Mouse (Mus musculus) liver, postnatal 0 days (tissue): Measurements from ENCODE around the gene Grm4.

Experiments
- CTCF ChIP-seq: sonication (generic); IDR thresholded peaks from 2 replicates; pipeline ENCODE4 v1.5.1; 2016; ENCODE audit warnings: antibody characterized with exemption, low read depth
- EP300 ChIP-seq: IDR thresholded peaks from 2 replicates; pipeline ENCODE4 v1.6.1; 2016; ENCODE audit warnings: antibody characterized with exemption, low read depth, mild to moderate bottlenecking

GRCm38 (mm10) chr17:27558845-27559244, 37.6 kb upstream of the Grm4 start:
- TF ChIP-seq CTCF (no peak), EP300 (no peak)
